Mouse (Mus musculus) testis, adult 2 months (tissue): ENCODE measurements around the gene Utp14a. TPM values are rescaled to one million over a fixed set of nuclear protein-coding genes. Genes with fewer than 3 reads are reported as not detected.

Source experiments
- H3K27ac ChIP-seq: fragments of 200-500 bp; 2 replicates; pipeline ENCODE4 v1.5.1; 2012; ENCODE audit warnings: low read depth, low read length; ENCODE audit not compliant: control insufficient read depth, insufficient read depth
- H3K27me3 ChIP-seq: fragments of 200-500 bp; 2 replicates; pipeline ENCODE4 v1.6.1; 2012; ENCODE audit warnings: mild to moderate bottlenecking, low read length, moderate library complexity; ENCODE audit not compliant: control insufficient read depth, insufficient read depth
- H3K36me3 ChIP-seq: fragments of 200-500 bp; 2 replicates; pipeline ENCODE4 v1.6.1; 2012; ENCODE audit warnings: mild to moderate bottlenecking, low read length; ENCODE audit not compliant: control insufficient read depth, insufficient read depth
- H3K4me1 ChIP-seq: fragments of 200-500 bp; 2 replicates; pipeline ENCODE4 v1.6.1; 2012; ENCODE audit warnings: low read length; ENCODE audit not compliant: control insufficient read depth, insufficient read depth
- H3K4me3 ChIP-seq: fragments of 200-500 bp; 2 replicates; pipeline ENCODE4 v1.5.1; 2012; ENCODE audit warnings: low read depth, mild to moderate bottlenecking, low read length, moderate library complexity, mixed read lengths; ENCODE audit not compliant: control insufficient read depth
- CTCF ChIP-seq: fragments of 200-500 bp; IDR thresholded peaks from 2 replicates; pipeline ENCODE4 v1.5.1; 2012; ENCODE audit warnings: low read depth, mild to moderate bottlenecking, inconsistent platforms, low read length, moderate library complexity; ENCODE audit not compliant: control insufficient read depth, insufficient read depth, insufficient replicate concordance
- POLR2A ChIP-seq: fragments of 200-500 bp; IDR thresholded peaks from 2 replicates; pipeline ENCODE4 v1.6.1; 2012; ENCODE audit warnings: low read depth, mild to moderate bottlenecking, inconsistent platforms, low read length, moderate library complexity; ENCODE audit not compliant: control insufficient read depth
- polyA plus RNA-seq: library from polyadenylated mRNA; depleted of rRNA; stranded (reverse); fragments of >200 nt; gene quantifications from 2 replicates; pipeline ENCODE4 v1.2.3, GENCODE M21; 2012; rRNA removed

The Utp14a gene
- polyA plus RNA-seq, 1 experiment: 2.1 TPM

DNA sequence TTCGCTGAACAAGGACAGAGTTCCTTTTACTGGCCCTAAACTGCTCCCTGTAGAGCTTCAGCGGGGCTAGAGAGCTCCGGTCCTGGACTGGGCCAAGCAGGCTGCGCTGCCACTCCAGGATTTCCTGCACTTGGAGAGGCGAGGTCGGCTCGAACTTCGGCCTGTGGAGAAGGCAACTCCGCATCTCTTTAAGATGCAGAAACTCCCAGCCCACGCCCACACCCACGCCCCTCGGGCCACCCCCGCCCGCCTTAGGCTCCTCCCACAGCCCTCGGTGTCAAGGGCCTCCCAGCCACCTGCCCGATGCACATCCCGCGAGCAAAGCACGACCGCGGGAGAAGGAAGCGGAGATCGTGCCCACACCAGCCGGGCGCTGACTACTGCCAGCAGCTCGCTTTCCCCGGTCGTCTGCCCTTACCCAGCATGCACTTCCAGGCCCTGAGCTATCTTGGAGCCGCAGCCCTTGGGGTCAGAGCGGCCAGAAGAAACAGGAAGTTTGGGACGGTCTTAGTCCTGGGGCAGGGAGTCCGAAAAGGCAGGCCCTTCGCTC is 57.9 kb downstream of the Utp14a start:
- TF ChIP-seq POLR2A (no peak), CTCF (no peak)
- Histone ChIP-seq H3K4me1 (no peaks in the 10 kb centered on the region; the same call in 1 of the 2 replicates), H3K27me3 (no peaks in the 10 kb centered on the region), H3K36me3 (no peaks in the 10 kb centered on the region), H3K27ac (no peak overlapping the region), H3K4me3 (peak overlapping the region; percentile 74)

DNA sequence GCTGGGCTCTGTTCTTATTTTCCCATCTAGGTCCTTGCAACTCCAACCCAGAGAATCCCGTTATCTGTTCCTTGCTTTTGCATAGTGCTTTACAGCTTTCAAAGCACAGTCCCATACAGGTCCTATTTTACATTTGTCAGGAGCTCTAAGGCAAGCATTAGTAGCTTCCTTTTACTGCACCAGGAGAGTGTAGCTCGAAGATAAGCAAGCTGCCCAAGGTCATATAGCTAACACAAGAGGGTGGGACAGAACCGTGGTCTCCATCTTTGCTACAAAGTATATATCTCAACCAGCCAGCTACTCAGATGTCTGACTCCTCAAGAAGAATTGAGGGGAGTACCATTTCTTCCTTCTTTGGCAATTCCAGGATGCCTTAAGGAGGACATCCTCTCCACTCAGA is 60.8 kb downstream of the Utp14a start:
- no peak overlapping the region for H3K27ac ChIP-seq
- H3K36me3 ChIP-seq: no peaks in the 10 kb centered on the region
- H3K27me3 ChIP-seq: no peaks in the 10 kb centered on the region
- no peak for TF ChIP-seq CTCF
- no peaks in the 10 kb centered on the region; the same call in 1 of the 2 replicates for H3K4me1 ChIP-seq
- H3K4me3 ChIP-seq: no peak overlapping the region

DNA sequence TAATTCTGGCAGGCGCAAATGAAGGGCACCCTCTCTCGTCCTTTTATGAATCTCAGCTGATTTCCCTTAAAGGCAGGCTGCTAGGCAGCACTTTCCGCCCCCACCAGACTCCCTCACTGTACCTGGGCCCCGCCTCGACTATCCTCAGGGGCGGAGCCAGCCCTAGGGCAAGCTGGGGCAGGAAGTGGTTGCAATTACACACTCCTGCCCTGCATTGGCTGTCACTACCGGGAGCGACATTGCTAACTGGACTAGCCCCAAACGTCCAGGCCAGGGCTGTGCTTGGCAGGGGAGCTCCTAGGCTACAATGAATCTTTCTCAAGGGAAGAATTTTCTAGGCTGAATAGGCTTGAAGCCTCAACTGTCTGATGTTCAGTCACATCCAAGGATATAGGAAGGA is 61.5 kb downstream of the Utp14a start:
- no peaks in the 10 kb centered on the region; the same call in 1 of the 2 replicates for H3K4me1 ChIP-seq
- no peaks in the 10 kb centered on the region for H3K36me3 ChIP-seq
- no peaks in the 10 kb centered on the region for H3K27me3 ChIP-seq
- TF ChIP-seq CTCF: no peak
- no peak for TF ChIP-seq POLR2A
- H3K27ac ChIP-seq: no peak overlapping the region
- H3K4me3 ChIP-seq: no peak overlapping the region

Other genes starting within 250 kb of the Utp14a start
- 1.4 and 2.6 TPM in 2 replicates for gene Apln, start 222.0 kb upstream of the Utp14a start, polyA plus RNA-seq
- 0.16 and 0.20 TPM in 2 replicates for gene Xpnpep2, start 148.1 kb upstream of the Utp14a start, polyA plus RNA-seq
- 0.75 and 0.91 TPM in 2 replicates for gene Sash3, start 110.4 kb upstream of the Utp14a start, polyA plus RNA-seq
- 8.5 and 12.9 TPM in 2 replicates for gene Zdhhc9, start 48.0 kb upstream of the Utp14a start, polyA plus RNA-seq
- 4.2 and 4.6 TPM in 2 replicates for gene Bcorl1, start 84.5 kb downstream of the Utp14a start, polyA plus RNA-seq
- 2.7 and 4.4 TPM in 2 replicates for gene Elf4, start 206.3 kb downstream of the Utp14a start, polyA plus RNA-seq